Mouse (Mus musculus): Measurements from ENCODE around the gene Fras1. TPM values are rescaled to one million over a fixed set of nuclear protein-coding genes. Genes with fewer than 3 reads are reported as not detected.
A peak's percentile ranks its signal among the peaks of the same experiment; 100 is the strongest.

Gene Fras1
- polyA plus RNA-seq, 1 experiment from 2014 or later, result 10.8 TPM

- Histone ChIP-seq H3K9me3 (no peaks in the 10 kb centered on the region), H3K27me3 (no peaks in the 10 kb centered on the region), H3K4me2 (no peak overlapping the region), H3K27ac (no peak overlapping the region), H3K4me3 (replicated peaks) (no peak overlapping the region), H3K4me1 (no peaks in the 10 kb centered on the region), H3K9ac (no peak overlapping the region), H3K36me3 (replicated peaks) (no peaks in the 10 kb centered on the region)
- 66% methylated on average over 4 of the region's 4 CpGs for WGBS
- ATAC-seq (ENCODE audit: low FRiP score), result no peak
These were observed 83.7 kb downstream of the Fras1 start for GRCm38 (mm10) chr5:96457436-96457958.

GRCm38 (mm10) chr5:96459605-96460004, 85.8 kb downstream of the Fras1 start:
- no peaks in the 10 kb centered on the region for H3K36me3 ChIP-seq (replicated peaks)
- no peaks in the 10 kb centered on the region for H3K4me1 ChIP-seq
- no peaks in the 10 kb centered on the region for H3K9me3 ChIP-seq
- no peaks in the 10 kb centered on the region for H3K27me3 ChIP-seq
- H3K4me2 ChIP-seq, result no peak overlapping the region
- H3K27ac ChIP-seq, result no peak overlapping the region
- ATAC-seq (ENCODE audit: low FRiP score), result no peak
- H3K4me3 ChIP-seq (replicated peaks), result no peak overlapping the region
- no peak overlapping the region for H3K9ac ChIP-seq
- 86% methylated on average over 4 of the region's 4 CpGs for WGBS

- no peaks in the 10 kb centered on the region for H3K4me1 ChIP-seq
- no peak for ATAC-seq (ENCODE audit: low FRiP score)
- no peaks in the 10 kb centered on the region for H3K27me3 ChIP-seq
- no peak overlapping the region for H3K4me2 ChIP-seq
- H3K27ac ChIP-seq, result no peak overlapping the region
- H3K4me3 ChIP-seq (replicated peaks), result no peak overlapping the region
- 96% methylated on average over 2 of the region's 2 CpGs for WGBS
- H3K9ac ChIP-seq, result no peak overlapping the region
- H3K9me3 ChIP-seq, result no peaks in the 10 kb centered on the region
- H3K36me3 ChIP-seq (replicated peaks), result no peaks in the 10 kb centered on the region
These were observed 88.4 kb downstream of the Fras1 start for GRCm38 (mm10) chr5:96462197-96462596.

- WGBS, result 73% methylated on average over 7 of the region's 7 CpGs
- no peaks in the 10 kb centered on the region for H3K9me3 ChIP-seq
- H3K4me1 ChIP-seq, result no peaks in the 10 kb centered on the region
- no peak overlapping the region for H3K4me2 ChIP-seq
- no peak for ATAC-seq (ENCODE audit: low FRiP score)
- no peak overlapping the region for H3K4me3 ChIP-seq (replicated peaks)
- no peak overlapping the region for H3K9ac ChIP-seq
- no peaks in the 10 kb centered on the region for H3K36me3 ChIP-seq (replicated peaks)
- no peak overlapping the region for H3K27ac ChIP-seq
- H3K27me3 ChIP-seq, result no peaks in the 10 kb centered on the region
These were observed 92.7 kb downstream of the Fras1 start for GRCm38 (mm10) chr5:96466461-96466860.

GRCm38 (mm10) chr5:96471995-96472394, 98.2 kb downstream of the Fras1 start:
- WGBS, result 53% methylated on average over 3 of the region's 3 CpGs
- Histone ChIP-seq H3K4me1 (no peaks in the 10 kb centered on the region), H3K36me3 (replicated peaks) (no peaks in the 10 kb centered on the region), H3K9me3 (no peaks in the 10 kb centered on the region), H3K4me3 (replicated peaks) (no peak overlapping the region), H3K27ac (0 out of 2 replicates have a peak overlapping the region, but pooled peaks have one; percentile 8), H3K27me3 (no peaks in the 10 kb centered on the region), H3K4me2 (no peak overlapping the region), H3K9ac (no peak overlapping the region)
- ATAC-seq (ENCODE audit: low FRiP score), result no peak

GRCm38 (mm10) chr5:96475488-96475887, 101.7 kb downstream of the Fras1 start:
- Histone ChIP-seq H3K36me3 (replicated peaks) (no peaks in the 10 kb centered on the region), H3K4me3 (replicated peaks) (no peak overlapping the region), H3K9me3 (no peaks in the 10 kb centered on the region), H3K4me2 (no peak overlapping the region), H3K9ac (no peak overlapping the region), H3K4me1 (no peaks in the 10 kb centered on the region), H3K27me3 (no peaks in the 10 kb centered on the region), H3K27ac (no peak overlapping the region)
- ATAC-seq (ENCODE audit: low FRiP score), result no peak
- WGBS, result 82% methylated on average over 3 of the region's 3 CpGs

GRCm38 (mm10) chr5:96479003-96479402, 105.2 kb downstream of the Fras1 start:
- Histone ChIP-seq H3K4me3 (replicated peaks) (no peak overlapping the region), H3K4me1 (no peaks in the 10 kb centered on the region), H3K9ac (no peak overlapping the region), H3K27ac (no peak overlapping the region), H3K9me3 (no peaks in the 10 kb centered on the region), H3K4me2 (no peak overlapping the region), H3K36me3 (replicated peaks) (no peaks in the 10 kb centered on the region), H3K27me3 (no peaks in the 10 kb centered on the region)
- no peak for ATAC-seq (ENCODE audit: low FRiP score)

- Histone ChIP-seq H3K27me3 (no peaks in the 10 kb centered on the region), H3K4me1 (no peaks in the 10 kb centered on the region), H3K9ac (no peak overlapping the region), H3K4me2 (no peak overlapping the region), H3K27ac (no peak overlapping the region), H3K4me3 (replicated peaks) (no peak overlapping the region), H3K36me3 (replicated peaks) (no peaks in the 10 kb centered on the region), H3K9me3 (no peaks in the 10 kb centered on the region)
- 90% methylated on average over 2 of the region's 2 CpGs for WGBS
- no peak for ATAC-seq (ENCODE audit: low FRiP score)
These were observed 107.4 kb downstream of the Fras1 start for GRCm38 (mm10) chr5:96481159-96481558.

GRCm38 (mm10) chr5:96482054-96482453, 108.3 kb downstream of the Fras1 start:
- no peak overlapping the region for H3K27ac ChIP-seq
- H3K36me3 ChIP-seq (replicated peaks), result no peaks in the 10 kb centered on the region
- 81% methylated on average over 4 of the region's 4 CpGs for WGBS
- H3K9ac ChIP-seq, result no peak overlapping the region
- no peak overlapping the region for H3K4me2 ChIP-seq
- H3K9me3 ChIP-seq, result no peaks in the 10 kb centered on the region
- no peak overlapping the region for H3K4me3 ChIP-seq (replicated peaks)
- no peaks in the 10 kb centered on the region for H3K4me1 ChIP-seq
- no peaks in the 10 kb centered on the region for H3K27me3 ChIP-seq
- no peak for ATAC-seq (ENCODE audit: low FRiP score)

- Histone ChIP-seq H3K27ac (no peak overlapping the region), H3K9me3 (no peaks in the 10 kb centered on the region), H3K4me2 (no peak overlapping the region), H3K9ac (no peak overlapping the region), H3K4me3 (replicated peaks) (no peak overlapping the region), H3K4me1 (no peaks in the 10 kb centered on the region), H3K36me3 (replicated peaks) (no peaks in the 10 kb centered on the region), H3K27me3 (no peaks in the 10 kb centered on the region)
- ATAC-seq (ENCODE audit: low FRiP score), result no peak
- WGBS, result 81% methylated on average over 1 of the region's 1 CpGs
These were observed 118.7 kb downstream of the Fras1 start for GRCm38 (mm10) chr5:96492497-96492896.

GRCm38 (mm10) chr5:96494502-96495292, 120.9 kb downstream of the Fras1 start:
- H3K4me2 ChIP-seq, result no peak overlapping the region
- no peak overlapping the region for H3K9ac ChIP-seq
- 94% methylated on average over 7 of the region's 7 CpGs for WGBS
- H3K9me3 ChIP-seq, result no peaks in the 10 kb centered on the region
- no peak for ATAC-seq (ENCODE audit: low FRiP score)
- no peaks in the 10 kb centered on the region for H3K27me3 ChIP-seq
- H3K4me3 ChIP-seq (replicated peaks), result no peak overlapping the region
- no peaks in the 10 kb centered on the region for H3K4me1 ChIP-seq
- no peaks in the 10 kb centered on the region for H3K36me3 ChIP-seq (replicated peaks)
- no peak overlapping the region for H3K27ac ChIP-seq

- Histone ChIP-seq H3K9me3 (no peaks in the 10 kb centered on the region), H3K4me2 (no peak overlapping the region), H3K9ac (no peak overlapping the region), H3K27ac (no peak overlapping the region), H3K4me3 (replicated peaks) (no peak overlapping the region), H3K36me3 (replicated peaks) (no peaks in the 10 kb centered on the region), H3K4me1 (no peaks in the 10 kb centered on the region), H3K27me3 (no peaks in the 10 kb centered on the region)
- WGBS, result 72% methylated on average over 2 of the region's 2 CpGs
- no peak for ATAC-seq (ENCODE audit: low FRiP score)
These were observed 124.3 kb downstream of the Fras1 start for GRCm38 (mm10) chr5:96498083-96498482.

GRCm38 (mm10) chr5:96501783-96502182, 128.0 kb downstream of the Fras1 start:
- no peaks in the 10 kb centered on the region for H3K27me3 ChIP-seq
- no peak for ATAC-seq (ENCODE audit: low FRiP score)
- H3K4me1 ChIP-seq, result no peaks in the 10 kb centered on the region
- WGBS, result 82% methylated on average over 4 of the region's 4 CpGs
- no peak overlapping the region for H3K27ac ChIP-seq
- H3K4me3 ChIP-seq (replicated peaks), result no peak overlapping the region
- H3K36me3 ChIP-seq (replicated peaks), result no peaks in the 10 kb centered on the region
- no peaks in the 10 kb centered on the region for H3K9me3 ChIP-seq
- no peak overlapping the region for H3K9ac ChIP-seq
- H3K4me2 ChIP-seq, result no peak overlapping the region

Data from forebrain, embryonic 12.5 days (tissue).